Mouse (Mus musculus): ENCODE results near the gene Ppif.

Ppif gene

DNA sequence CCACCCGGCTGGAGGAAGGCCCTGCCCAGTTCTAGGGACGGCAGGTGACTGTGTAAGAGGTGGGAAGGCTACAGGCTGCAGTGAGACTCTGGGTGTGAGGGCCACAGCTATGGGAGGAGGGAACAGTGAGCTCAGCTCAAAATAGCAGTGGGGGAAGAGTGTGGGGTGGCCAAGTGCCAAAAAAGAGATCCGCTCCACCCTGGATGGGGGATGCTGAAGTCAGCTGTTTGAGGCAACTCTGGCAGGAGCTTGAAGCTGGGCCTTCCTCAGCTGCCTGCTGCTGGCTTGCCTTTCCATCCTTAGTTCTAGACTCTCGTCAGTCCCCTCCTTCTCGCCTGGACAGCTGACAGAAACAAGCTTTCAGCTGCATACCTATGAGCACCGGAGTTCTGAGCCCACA is 42.6 kb downstream of the Ppif start:
- DNase-seq (ENCODE audit: low read depth), result no peak

DNA sequence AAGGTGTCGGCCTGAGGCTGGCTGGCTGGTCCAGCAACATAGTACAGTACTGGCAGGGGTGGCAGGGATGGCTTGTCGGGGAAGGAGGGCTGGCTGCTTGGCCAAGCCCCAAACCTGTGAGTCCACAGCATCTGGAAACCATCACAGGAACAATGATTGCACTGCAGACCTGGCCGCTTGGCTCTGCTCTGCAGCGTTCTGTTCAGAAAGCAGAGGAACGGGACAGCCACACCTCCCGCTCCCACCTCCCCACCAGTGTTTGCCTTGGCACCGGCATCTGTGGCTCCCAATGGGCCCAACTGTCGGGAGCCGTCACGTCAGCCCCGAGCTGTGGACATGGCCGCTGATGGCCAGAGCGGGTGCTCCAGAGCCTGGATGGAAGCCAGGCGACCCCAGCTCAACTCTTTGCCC is 44.6 kb downstream of the Ppif start:
- no peak for DNase-seq (ENCODE audit: low read depth)

DNA sequence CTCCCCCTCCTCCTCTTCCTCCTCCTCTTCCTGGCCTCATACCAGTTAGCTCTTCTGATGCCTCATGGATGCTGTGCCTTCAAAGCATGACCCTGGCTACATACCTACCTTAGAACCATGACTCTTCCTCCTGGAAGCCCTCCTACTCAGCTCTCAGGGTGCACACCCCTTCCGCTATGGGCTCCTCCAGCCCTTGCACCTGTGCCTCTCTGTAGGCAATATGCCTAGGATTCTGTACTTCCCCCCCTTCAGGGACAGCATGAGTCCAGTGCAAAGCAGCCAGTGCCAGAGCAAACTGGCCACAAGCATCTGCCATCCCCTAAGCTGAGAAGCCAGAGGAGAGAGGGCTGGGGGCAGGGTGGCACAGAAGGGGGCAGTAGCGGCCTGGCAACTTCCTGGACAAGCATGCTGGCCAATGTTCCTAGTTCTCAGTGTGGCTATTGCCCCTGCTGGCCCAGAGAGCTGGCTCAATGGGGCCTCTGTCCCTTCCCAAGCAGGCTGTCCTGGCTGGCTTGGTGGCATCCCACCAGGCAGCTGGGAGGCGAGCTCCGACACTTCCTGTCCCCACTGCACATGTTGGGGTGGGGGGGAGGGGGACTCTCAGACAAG is 46.1 kb downstream of the Ppif start:
- no peak for DNase-seq (ENCODE audit: low read depth)

DNA sequence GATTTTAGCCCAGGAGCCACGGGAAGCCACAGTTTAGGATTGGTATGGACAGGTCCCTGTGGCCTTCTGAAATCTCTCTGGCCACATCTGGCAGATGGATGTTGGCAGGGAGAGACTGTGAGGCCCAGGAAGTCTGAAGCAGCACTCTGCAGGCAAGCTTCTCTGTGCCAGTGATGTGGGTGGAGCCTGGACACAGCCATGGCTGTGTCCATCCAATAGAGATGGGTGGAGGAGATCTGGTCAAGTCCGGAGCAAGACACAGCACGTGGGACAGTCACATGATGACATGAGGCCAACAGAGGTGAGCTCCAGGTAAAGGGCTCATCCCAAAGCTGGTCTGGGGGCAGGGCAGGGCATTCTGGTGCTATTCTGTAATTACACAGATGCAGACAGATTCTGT is 47.3 kb downstream of the Ppif start:
- DNase-seq (ENCODE audit: low read depth), result no peak

DNA sequence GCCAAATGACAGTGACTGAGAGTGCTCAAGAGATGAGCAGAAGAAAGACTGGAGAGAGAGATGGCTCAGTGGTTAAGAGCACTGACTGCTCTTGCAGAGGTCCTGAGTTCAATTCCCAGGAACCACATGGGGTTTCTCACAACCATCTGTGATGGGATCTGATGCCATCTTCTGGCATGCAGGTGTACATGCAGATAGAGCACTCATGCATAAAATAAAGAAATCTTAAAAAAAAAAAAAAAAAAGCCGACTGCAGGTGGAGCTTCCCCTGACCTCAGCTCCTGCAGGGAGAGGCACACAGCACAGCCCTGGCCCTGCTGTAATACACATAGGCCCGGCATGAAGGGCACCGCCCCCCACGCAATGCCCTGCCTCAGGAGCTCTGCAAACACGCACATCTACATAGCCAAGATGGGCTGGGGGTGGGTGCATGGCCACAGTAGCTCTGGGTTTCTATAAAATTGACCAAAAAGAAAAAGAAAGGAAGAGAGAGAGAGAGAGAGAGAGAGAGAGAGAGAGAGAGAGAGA is 48.0 kb downstream of the Ppif start:
- DNase-seq (ENCODE audit: low read depth), result no peak

DNA sequence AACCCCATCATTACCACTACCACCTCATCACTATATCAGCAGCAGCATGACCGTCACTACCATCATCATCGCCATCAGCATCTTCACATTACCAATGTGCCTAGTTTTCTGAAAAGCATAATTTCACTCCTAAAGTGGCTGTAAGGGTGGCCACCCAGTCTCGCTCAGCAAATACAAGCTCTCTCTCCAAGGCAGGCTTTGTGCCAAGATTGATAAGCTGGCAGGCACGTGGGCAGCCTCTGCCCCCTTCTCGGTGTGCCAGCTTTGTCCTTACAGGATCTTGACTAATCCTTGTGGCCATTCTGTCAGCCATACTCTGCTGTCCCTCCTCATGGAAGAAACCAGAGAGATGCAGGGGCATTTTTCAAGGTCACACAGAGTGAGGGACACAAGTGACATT is 49.0 kb downstream of the Ppif start:
- no peak for DNase-seq (ENCODE audit: low read depth)

DNA sequence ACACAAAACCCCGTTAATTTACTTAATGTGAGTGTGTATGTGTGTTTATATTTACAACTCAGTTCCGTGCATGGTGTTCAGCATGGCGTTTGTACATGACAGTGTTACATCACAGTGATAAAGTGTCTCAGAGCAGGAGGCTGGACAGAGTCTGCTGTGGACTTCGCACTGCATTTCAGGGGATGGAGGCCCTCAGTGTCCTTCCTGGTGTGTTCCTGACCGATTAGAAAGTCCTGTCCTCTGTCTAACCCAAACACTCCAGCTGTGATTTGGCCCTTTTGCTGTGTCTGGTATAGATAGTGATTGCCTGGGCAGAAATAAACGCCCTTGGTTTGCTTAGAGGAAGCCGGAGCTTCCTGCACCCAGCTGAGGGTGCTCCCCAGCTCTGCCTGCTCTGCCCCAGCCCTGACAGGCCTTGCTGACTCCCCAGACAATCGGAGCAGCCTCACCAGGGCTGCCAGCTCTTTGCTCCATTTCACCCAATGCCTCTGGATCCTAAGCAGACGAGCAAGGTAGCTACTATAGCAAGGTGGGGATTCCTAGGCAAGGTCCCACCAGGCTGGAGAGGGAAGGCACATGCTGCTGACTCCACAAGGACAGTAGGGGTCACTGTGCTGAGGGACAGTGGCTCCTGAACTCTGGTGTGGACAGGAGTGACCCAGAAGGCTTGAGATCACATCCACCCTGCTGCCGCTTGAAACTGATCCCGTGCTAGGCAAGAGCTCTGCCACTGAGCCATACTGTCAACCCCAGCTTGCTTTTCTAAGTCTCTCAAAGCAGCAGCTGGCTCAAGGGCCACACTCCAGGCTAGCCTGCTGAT is 51.6 kb downstream of the Ppif start:
- no peak for DNase-seq (ENCODE audit: low read depth)

DNA sequence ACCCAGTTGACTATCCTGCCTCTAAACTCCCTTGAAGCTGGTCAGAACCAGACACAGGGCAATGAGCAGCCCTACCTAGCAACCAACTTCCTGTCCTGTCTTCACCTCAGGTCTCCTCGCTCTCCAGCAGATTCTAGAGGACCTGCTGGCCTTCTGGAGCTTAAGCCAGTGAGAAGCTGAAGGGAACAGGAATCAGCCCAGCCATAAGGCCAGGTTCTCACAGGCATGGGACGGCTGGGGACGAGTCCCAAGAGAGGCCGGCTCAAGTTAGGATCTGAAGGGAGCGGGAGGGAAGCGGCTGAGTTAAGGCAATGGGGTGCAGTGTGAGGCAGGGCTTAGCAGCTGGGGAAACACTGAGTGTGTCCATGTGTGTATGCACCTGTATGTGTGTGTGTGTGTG is 52.4 kb downstream of the Ppif start:
- no peak for DNase-seq (ENCODE audit: low read depth)

DNA sequence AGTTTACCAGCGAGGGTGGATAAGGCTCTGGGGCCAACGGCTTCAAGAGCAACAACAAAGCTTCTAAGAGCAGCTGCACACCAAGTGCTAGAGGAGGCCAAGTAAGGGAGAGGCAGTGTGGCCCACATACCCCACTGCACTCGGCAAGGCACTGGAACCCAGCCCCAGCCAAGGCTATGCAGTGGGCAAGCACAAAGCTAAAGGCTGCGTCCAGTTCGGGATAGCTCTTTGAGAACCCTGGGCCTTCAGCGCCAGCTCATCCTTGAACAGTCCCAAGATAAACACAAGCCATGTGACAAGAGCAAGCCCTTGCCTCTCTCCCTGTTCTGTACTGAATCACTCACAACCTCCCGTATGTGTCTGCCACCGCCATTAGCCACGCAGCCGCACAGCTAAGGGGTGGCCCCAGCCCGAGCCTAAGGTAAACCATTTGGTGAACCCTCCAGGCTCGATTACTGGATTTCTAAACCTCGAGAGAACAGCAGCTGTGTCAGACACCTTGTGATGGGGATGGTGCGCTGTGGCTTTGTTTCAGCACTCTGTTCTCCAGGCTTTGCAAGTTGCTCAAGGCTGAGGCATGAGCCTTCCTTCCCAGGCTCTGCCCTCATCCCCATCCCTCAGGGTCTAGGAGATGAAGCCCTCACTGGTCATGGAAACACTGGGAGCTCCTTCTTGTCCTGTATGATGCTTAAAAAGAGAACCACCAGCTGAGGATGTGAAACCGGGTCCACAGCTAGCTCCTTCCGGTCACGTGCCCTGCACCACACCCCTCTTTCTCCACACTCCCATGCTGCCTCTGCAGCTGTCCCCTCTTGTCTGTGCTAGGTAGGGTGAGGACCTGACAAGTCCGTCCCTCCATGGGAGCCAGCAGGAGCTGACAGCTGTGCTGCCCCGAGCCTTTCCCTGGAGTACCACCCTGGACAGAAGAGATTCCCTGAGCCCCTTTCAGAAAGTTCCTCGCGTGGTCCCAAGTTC is 53.3 kb downstream of the Ppif start:
- peak; percentile 39 for DNase-seq (ENCODE audit: low read depth)

DNA sequence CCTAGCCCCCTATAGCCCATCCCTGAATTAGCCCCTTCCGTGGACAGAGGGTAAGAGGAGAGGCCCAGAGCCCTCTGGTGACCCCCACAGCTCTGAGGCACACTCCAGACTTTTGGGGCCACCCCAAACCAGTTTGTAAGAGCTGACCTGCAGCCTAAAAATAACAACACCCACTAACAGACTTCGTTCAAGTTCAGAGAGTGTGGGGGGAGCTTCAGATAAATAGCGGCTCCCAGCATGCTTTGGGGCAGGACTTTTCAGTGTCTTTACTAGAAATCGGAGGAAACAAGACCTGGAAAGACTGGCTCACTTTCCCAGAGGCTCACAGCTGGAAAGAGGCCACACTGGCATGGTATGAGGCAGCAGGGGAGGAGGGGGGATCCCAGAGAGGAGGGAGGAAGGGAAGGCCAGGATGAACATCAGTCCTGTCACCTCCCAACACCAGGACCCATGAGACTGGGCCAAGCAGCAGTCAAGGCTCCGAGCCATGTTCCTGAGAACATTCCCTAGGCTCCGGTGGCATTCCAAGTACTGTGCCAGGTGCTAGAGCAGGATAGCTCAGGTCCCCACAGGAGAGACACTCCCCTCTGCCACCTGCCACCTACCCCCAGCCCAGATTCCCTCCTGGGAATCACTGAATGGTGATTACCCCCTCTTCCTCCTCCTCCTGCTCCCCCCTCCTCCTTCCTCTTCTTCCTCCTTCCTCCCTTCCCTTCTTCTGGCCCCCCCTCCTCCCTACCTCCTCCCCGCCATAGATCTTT is 54.2 kb downstream of the Ppif start:
- no peak for DNase-seq (ENCODE audit: low read depth)

DNA sequence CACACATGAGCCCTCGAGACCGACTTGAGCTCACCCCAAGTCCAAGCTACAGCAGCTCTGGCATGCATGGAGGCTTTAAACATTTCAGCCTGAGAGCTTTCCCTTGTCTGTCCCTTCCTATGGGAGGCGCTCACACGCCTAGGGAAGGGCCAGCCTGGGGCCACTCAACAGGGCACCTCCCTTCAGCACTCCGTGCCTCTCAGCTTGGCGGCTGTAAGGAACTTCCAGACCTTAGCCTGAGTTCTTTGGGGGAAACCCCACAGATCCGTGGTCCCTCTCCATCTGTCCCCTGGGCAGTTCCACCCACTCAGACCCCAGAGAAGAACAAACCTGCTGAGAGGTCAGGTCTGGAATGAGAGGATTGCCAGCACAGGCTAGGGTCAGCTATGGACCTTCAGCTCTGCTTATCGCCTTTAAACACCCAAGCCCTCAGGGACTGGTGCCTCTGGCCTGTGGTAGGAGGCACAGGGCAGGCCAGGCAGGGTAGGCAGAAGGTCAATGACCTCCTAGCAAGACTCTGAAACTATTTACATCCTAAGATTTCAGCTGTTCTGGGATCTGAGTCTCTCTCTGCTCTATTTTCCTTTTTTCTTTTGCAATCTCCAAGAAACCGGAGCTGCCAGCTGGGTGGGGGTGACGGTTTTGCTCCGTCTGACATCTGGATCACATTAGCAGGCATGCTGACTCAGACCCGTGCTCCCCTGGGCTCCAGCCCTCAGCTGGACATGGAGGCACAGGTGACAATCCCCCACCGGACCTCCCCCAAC is 55.4 kb downstream of the Ppif start:
- DNase-seq (ENCODE audit: low read depth), result no peak

All from naive thymus-derived CD4-positive, alpha-beta T cell, adult 2 months (primary cell).